Mouse (Mus musculus) forelimb bud, embryonic 11.5 days (tissue): ENCODE results near the gene Lipk.

Experiments used
- DNase-seq: peaks from one replicate; pipeline ENCODE4 v3.0.0-alpha.2; 2012; ENCODE audit warnings: low read depth, low spot score

Lipk gene

GRCm38 (mm10) chr19:34008002-34008401, at the start of gene Lipk:
Lipk (plus strand) TSS chr19:34008290.
- no peak for DNase-seq

GRCm38 (mm10) chr19:33960887-33961286, 47.2 kb upstream of the Lipk start, which contains the start of gene Lipf:
Lipf (plus strand) TSS chr19:33961187.
- no peak for DNase-seq

DNA sequence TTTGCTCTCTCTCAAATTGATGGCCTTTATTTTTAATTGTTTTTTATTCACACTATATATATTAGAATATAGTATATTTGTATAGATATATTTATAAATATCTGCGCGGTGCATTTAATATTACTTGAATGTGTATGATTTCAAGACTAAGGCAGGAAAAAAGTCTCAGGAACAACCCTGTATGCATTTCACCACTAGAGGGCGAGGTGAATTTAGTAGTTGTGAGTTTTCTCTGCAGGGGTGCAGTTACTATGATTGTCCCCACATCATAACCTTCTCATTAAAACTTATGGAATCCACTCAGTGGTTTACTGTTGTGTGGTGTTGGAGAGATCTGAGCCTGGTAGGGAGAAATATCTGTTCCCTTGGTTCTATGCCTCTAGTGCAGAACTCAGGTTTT, 29.1 kb upstream of the Lipk start:
- peak; percentile 17 for DNase-seq

- no peak for DNase-seq
Observed at GRCm38 (mm10) chr19:33983043-33983442, 25.0 kb upstream of the Lipk start.

DNA sequence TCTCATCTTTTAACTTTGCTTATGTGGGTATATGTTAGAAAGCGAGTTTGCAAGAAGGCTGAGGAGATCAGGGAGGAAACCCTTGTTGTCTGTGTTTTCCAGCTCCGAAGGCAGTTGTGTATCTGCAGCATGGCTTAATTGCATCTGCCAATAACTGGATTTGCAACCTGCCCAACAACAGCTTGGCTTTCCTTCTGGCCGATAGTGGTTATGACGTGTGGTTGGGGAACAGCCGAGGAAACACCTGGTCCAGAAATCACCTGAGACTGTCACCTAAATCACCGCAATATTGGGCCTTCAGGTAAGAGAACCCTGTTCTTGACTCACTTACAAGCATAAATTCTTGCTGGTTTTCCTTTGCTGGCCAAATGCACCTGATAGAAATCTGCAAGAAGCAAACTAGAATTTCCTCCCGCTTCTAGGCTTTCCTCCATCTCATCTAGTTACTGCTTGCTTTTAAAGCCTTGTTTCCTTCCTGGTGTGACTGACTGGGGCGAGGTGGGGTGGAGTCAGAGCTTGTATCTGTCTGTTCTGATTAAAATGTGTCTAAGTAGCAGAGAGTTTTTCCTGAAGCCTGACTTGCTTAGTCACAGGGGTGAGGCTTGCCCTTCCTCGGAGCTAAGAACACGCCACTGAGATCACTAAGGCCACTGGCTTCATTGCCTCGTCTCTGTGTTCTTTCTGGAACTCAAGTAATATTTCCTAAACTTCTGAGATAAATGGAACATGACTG, 13.5 kb downstream of the Lipk start:
- DNase-seq: no peak

- peak; percentile 14 for DNase-seq
Observed at GRCm38 (mm10) chr19:34022759-34023158, 14.7 kb downstream of the Lipk start.

DNA sequence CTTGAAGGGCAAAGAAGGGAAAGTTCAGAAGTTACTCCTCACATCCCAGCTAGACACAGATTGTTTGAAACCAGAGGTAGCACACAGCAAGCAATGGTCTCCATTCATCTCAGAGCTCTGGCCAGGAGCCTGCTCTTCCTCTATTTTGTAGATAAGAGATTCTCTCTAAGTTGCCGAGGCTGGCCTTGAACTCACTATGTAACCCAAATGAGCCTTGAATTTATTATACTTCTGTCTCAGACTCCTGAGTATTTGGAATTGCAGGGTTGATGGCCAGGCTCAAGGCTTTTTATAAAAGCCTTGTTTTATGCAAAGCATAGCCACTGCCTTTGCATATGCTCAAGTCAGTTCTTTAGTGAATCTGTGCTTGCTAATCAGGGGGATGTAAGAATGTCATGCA, 31.6 kb downstream of the Lipk start:
- DNase-seq: no peak

DNA sequence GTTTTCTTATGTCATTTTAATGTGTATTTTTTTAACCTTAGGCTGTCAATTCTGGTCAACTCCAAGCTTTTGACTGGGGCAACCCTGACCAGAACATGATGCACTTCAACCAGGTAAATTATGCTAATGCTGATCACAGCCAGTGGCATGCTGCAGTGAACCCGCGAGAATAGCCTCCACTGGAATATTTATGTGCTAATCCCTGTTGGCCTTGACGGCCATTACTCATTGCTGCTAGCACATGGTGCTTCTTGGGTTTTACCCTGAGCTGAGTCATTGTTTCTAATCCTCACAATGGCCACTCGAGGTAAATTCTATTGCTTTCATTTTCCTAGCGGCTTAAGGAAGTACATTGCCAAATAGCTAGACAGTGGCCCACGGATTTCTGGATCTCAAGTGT, 34.9 kb downstream of the Lipk start:
- DNase-seq: no peak

DNA sequence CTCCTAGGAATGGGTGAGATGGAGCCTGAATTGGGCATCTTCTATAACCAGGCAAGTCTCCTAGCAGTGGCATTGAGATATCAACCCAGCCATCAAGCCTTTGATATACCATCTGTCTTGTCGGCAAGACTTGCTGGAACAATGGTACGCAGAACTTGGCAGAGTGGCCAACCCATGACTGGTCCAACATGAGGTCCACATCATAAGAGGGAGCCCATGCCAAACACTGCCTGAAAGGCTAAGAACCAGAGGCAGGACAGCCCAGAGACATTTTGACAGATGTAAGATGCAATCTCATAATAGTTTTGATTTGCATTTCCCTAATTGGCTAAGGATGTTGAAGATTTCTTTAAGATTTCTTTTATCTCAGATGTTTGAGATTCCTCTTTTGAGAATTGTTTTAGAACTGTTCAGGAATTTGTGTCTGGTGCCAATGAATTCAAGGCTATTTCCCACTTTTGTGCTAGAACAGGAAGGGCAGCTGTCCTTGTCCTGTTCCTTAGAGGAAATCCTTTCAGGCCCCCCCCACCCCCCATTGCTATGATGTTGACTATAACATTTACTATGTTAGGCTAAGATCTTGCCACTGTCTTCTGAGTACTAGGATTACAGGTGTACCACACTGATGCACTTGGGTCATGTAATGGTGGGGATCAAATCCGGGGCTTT, 41.4 kb downstream of the Lipk start:
- DNase-seq: no peak

DNA sequence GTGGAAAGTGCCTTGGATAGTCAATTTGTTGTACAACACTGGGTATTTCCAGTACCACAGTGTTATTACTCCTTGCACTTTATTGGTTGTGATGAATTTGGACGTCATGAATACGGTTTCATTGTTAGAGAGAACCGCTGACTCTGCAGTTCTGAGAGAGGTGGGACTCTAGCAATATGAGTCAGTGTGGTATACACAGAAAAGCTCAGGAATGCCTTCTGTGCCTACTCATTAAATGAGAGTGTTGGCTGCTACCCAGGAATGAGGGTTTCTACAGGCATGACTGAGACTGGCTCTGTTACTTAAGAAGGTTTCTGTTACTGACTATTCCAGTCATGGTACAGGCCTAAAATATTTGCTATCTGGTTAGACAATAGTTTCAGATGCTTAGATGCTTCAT, 43.4 kb downstream of the Lipk start:
- no peak for DNase-seq

- no peak for DNase-seq
Observed at GRCm38 (mm10) chr19:34063547-34063946, 55.5 kb downstream of the Lipk start.

- DNase-seq: no peak
Observed at GRCm38 (mm10) chr19:34064059-34064458, 56.0 kb downstream of the Lipk start.

GRCm38 (mm10) chr19:34066779-34067472, 58.8 kb downstream of the Lipk start, which contains the start of gene Lipn:
Lipn (plus strand) TSS chr19:34067358.
- no peak for DNase-seq

- DNase-seq: no peak
Observed at GRCm38 (mm10) chr19:34074239-34074638, 66.1 kb downstream of the Lipk start.

- no peak for DNase-seq
Observed at GRCm38 (mm10) chr19:34078130-34078529, 70.0 kb downstream of the Lipk start.

DNA sequence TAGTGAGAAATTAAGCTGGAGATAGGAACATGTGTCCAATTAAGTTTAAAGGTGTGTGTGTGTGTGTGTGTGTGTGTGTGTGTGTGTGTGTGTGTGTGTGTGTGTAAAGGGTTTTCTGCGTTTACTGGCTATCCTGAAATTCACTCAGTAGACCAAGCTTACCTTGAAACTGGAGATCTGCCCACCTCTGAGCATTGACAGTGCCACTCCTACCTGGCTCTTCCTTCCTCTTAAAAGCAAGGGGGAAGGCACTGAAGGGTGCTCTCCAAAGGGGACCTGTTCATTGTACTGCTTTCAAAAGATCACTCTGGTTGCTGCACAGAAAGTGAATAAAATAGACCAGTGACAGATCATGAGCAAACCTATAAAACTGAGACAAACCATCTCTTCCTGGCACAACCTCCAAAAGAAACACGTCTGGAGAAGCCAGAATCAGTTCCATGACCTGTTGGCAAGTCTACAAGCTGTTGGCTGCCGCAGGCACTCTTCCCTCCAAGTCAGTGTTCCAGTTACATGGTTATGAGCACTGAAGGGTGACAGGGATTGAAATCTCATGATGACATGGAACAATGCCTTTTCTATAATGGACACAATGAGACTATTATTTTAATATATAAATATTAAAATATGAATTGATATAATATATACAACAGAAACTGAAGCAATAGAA, 81.1 kb downstream of the Lipk start:
- no peak for DNase-seq

DNA sequence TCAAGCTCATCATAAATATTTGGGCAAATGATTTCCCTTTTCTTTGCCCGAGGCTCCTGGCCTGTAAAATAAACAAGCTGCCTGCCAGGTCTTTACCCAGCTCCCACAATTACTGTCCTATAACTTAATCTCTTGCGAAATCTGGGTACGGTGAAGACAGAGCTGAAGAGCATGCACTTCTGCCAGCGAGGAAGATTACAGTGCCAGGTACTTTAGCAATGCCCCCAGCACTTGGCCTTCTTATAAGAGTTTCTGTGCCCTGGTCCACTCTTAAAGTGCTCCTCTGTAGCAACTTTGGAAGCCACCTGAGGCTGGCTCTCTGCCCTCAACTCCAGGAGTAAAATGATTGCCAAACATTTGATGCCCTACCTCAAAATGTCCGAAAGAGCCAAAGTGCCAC, 87.3 kb downstream of the Lipk start:
- no peak for DNase-seq

GRCm38 (mm10) chr19:34096228-34096627, 88.1 kb downstream of the Lipk start:
- no peak for DNase-seq
